Mouse (Mus musculus): Measurements from ENCODE around the gene Upk2. TPM values are rescaled to one million over a fixed set of nuclear protein-coding genes. Genes with fewer than 3 reads are reported as not detected.

The Upk2 gene
- polyA plus RNA-seq, 1 experiment: 1.4 TPM

DNA sequence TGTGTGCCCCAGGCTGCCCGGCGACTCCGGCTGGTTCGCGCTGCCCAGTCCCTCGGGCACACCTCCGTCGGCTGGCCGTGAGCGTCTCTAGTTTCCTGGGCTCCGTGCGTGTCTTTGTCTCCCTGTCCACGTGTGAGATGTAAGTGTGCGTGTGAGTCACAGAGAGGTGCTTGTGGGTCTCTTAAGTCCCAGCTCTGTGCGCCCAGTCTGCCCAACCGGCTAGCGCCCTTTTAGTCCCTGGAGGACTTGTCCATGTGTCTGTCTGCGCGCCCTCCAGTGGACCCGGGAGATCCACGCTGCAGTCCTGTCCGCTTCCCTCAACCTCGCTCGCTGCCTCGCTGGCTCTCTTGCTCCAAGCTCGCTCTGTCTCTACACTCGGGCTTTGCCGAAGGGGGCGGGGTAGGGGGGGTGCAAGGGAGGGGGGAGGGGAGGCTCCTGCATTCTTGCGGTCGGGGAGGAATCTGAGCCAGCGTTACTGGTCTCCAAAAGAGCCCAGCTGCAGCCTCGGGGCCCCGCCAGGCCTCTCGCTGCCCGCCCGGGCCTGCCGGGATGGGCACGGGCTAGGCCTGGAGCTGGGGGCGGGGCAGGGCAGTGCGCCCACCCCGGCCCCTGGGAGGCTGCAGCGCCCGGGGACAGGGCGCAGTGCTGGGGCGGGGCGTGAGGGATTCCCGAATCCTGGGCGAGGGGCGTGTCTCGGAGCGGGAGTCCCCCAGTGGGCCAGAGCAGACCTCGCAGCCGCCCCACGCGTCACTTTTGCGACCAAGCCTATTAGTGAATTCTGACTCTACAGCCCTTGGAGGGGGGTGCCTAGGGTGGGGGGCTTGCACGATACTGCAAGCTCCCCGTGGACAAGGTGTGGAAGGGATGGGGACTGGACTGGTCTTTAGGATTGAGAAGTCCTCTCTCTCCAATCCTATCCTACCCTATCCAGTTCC is 43.9 kb upstream of the Upk2 start:
- H3K36me3 ChIP-seq (ENCODE audit: control insufficient read depth, insufficient read depth, low read length): peaks cover 4% of the 10 kb centered on the region; the same call in 1 of the 2 replicates
- H3K27me3 ChIP-seq (ENCODE audit: control insufficient read depth, insufficient read depth, low read length): no peaks in the 10 kb centered on the region
- peak overlapping the region; percentile 57 for H3K27ac ChIP-seq (ENCODE audit: insufficient read depth, low read depth, low read length)
- WGBS: 9% methylated on average over 59 of the region's 59 CpGs
- H3K4me1 ChIP-seq (ENCODE audit: control insufficient read depth, insufficient read depth, insufficient read length, low read length): peaks cover 32% of the 10 kb centered on the region
- TF ChIP-seq POLR2A (IDR thresholded peaks at IDR 0.05; ENCODE audit: low read depth, low read length): no peak
- peak; percentile 56 for TF ChIP-seq CTCF (IDR thresholded peaks at IDR 0.05; ENCODE audit: extremely low read depth, insufficient read length, insufficient replicate concordance, low read depth, low read length)
- peak overlapping the region; percentile 55 for H3K4me3 ChIP-seq (ENCODE audit: low read depth, low read length)

DNA sequence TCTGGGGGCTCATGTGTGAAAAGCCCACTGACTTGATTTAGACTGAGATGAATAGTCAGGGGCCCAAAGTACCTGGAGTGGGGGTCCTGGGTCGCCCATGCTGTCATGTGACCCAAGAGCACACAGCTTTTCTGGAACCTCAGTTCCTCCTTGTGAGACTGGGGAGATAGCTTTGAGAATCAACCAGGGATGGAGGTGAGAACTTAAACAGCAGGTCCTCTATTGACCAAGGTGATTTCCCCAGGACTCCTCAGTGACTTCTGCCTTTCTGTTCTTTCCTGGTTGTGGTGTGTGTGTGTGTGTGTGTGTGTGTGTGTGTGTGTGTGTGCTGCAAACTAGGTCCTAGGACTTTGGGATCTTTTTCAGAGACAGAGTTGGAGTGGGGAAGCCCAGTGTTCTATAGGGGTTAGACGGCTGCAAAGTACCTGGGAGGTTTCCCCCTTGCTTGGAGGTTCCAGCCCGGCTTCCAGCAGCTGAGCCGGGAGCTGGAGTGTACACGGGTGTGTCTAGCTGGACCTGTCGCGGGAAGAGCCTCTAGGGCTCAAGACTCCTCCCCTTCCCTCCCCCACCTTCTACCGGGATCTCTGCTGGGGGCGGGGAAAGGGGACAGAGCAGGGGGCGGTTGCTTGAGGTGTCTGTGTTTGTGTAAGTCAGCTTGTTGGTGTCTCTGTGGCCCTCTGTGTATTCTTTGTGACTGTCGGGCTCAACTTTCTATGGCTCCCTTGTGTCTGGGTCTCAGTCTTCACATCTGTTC is 43.0 kb upstream of the Upk2 start:
- H3K27ac ChIP-seq (ENCODE audit: insufficient read depth, low read depth, low read length): peak overlapping the region; percentile 38
- peaks cover 37% of the 10 kb centered on the region for H3K4me1 ChIP-seq (ENCODE audit: control insufficient read depth, insufficient read depth, insufficient read length, low read length)
- no peak; the same call in 1 of the 2 replicates for TF ChIP-seq CTCF (IDR thresholded peaks at IDR 0.05; ENCODE audit: extremely low read depth, insufficient read length, insufficient replicate concordance, low read depth, low read length)
- TF ChIP-seq POLR2A (IDR thresholded peaks at IDR 0.05; ENCODE audit: low read depth, low read length): peak; percentile 56; the same call in 1 of the 2 replicates
- 4% methylated on average over 11 of the region's 11 CpGs for WGBS
- no peaks in the 10 kb centered on the region for H3K27me3 ChIP-seq (ENCODE audit: control insufficient read depth, insufficient read depth, low read length)
- peaks cover 3% of the 10 kb centered on the region; the same call in 1 of the 2 replicates for H3K36me3 ChIP-seq (ENCODE audit: control insufficient read depth, insufficient read depth, low read length)
- H3K4me3 ChIP-seq (ENCODE audit: low read depth, low read length): peak overlapping the region; percentile 55

DNA sequence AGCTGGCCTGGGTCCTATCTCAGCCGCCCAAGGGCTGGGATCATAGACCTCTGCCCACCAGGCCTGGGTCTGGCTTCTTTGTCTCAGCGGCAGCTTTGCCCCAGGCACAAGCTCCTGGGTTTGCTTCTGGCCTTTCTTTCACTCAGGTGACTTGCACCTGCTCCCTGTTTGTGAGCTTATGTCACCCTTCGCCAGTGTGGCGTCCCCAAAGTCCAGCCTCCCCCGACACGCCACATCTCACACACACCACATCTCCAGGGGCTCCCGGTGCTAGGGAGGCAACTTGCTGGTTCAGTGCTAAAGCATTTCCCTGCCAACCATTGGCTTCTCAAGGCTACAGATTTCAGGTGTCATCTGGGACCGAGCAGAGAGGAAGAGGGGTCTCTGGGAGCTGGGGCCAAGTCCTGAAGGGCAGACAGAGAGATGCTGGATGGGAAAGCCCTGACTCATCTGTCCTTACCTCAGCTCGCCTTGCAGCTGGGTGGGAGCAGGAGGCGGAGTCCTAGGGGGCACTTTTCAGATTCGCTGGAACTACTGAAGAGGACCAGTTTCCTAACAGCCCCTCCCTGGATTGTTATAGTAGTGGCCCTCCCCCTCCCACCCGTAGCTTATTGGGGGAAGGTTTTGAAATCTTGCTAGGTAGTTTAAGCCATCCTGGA is 42.2 kb upstream of the Upk2 start:
- H3K27ac ChIP-seq (ENCODE audit: insufficient read depth, low read depth, low read length): no peak overlapping the region
- H3K36me3 ChIP-seq (ENCODE audit: control insufficient read depth, insufficient read depth, low read length): no peaks in the 10 kb centered on the region; the same call in 1 of the 2 replicates
- peaks cover 40% of the 10 kb centered on the region for H3K4me1 ChIP-seq (ENCODE audit: control insufficient read depth, insufficient read depth, insufficient read length, low read length)
- no peak overlapping the region for H3K4me3 ChIP-seq (ENCODE audit: low read depth, low read length)
- 55% methylated on average over 12 of the region's 12 CpGs for WGBS
- H3K27me3 ChIP-seq (ENCODE audit: control insufficient read depth, insufficient read depth, low read length): no peaks in the 10 kb centered on the region
- TF ChIP-seq CTCF (IDR thresholded peaks at IDR 0.05; ENCODE audit: extremely low read depth, insufficient read length, insufficient replicate concordance, low read depth, low read length) (no peak), POLR2A (IDR thresholded peaks at IDR 0.05; ENCODE audit: low read depth, low read length) (no peak)

DNA sequence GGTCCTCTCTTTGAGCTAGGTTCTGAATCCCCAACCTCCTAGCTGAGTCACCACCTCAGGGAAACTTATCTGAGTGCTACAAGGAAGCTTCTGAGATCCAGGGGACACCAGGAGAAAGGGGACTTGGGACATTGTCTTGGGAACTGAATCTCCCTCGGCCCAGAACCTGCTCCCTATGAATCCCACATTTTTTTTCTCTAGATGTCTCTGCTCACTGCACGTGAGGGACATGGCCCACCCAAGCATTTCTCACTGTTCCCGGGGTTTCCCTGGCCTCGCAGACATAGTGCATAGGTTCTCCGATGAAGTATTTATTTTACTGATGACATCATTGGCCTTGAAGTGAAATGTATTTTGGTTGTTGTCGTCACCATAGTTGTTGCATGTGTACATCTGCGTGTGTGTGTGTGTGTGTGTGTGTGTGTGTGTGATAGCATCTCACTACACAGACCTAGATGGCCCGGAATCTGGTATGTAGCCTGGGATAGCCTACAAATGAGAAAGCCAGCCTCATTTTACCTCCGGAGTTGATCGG is 41.1 kb upstream of the Upk2 start:
- TF ChIP-seq POLR2A (IDR thresholded peaks at IDR 0.05; ENCODE audit: low read depth, low read length) (no peak), CTCF (IDR thresholded peaks at IDR 0.05; ENCODE audit: extremely low read depth, insufficient read length, insufficient replicate concordance, low read depth, low read length) (no peak)
- peaks cover 40% of the 10 kb centered on the region for H3K4me1 ChIP-seq (ENCODE audit: control insufficient read depth, insufficient read depth, insufficient read length, low read length)
- H3K27me3 ChIP-seq (ENCODE audit: control insufficient read depth, insufficient read depth, low read length): no peaks in the 10 kb centered on the region
- 55% methylated on average over 10 of the region's 10 CpGs for whole genome bisulfite sequencing
- no peak overlapping the region for H3K4me3 ChIP-seq (ENCODE audit: low read depth, low read length)
- no peaks in the 10 kb centered on the region; the same call in 1 of the 2 replicates for H3K36me3 ChIP-seq (ENCODE audit: control insufficient read depth, insufficient read depth, low read length)
- no peak overlapping the region for H3K27ac ChIP-seq (ENCODE audit: insufficient read depth, low read depth, low read length)

DNA sequence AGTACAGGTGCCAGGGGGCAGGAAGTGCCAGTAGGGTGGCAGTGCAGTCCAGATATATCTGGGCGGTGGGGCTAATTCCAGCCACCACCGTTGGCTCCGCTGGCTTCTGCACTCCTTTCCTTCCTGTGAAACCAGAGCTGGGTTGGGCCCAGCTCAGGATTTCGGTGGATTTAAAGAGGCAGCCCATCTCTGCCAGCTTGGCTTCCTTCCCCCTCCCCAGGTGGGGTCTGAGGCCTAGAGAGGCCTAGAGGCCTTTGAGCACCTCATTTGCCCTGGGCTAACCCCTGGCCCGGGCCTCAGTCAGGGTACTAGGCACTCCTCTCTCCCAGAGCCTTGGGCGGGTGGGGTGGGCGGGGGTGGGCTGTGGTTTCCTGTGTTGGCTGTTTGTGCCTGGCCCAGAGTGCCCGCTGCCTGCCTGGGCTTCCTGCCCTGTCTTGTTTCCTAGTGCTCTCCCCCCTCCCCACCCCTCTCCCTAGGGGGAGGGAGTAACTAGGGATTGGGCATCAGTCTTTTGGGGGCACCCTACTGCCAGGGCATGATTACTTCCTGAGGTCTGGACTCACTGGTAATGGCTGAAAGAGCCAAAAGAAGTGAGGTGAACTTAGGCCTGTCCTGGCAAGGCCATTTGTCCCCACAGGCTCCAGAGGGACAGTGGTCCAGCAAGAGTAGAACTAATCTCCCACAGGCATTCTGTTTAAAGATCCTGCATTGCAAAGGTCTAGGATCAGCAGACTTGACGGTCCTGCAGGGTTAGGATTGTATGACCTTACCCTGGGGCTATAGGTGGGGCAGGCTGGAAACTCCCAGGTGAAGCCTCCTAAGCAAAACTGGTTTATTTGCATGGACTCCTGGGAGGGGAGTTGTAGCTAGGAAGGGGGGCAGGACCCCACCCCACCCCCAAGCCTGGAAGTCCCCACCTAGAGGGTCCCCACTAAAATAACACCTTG is 40.4 kb upstream of the Upk2 start:
- Histone ChIP-seq H3K4me1 (ENCODE audit: control insufficient read depth, insufficient read depth, insufficient read length, low read length) (peaks cover 47% of the 10 kb centered on the region), H3K4me3 (ENCODE audit: low read depth, low read length) (no peak overlapping the region), H3K27ac (ENCODE audit: insufficient read depth, low read depth, low read length) (peak overlapping the region; percentile 37), H3K36me3 (ENCODE audit: control insufficient read depth, insufficient read depth, low read length) (no peaks in the 10 kb centered on the region), H3K27me3 (ENCODE audit: control insufficient read depth, insufficient read depth, low read length) (no peaks in the 10 kb centered on the region)
- 15% methylated on average over 9 of the region's 9 CpGs for WGBS
- TF ChIP-seq CTCF (IDR thresholded peaks at IDR 0.05; ENCODE audit: extremely low read depth, insufficient read length, insufficient replicate concordance, low read depth, low read length) (no peak), POLR2A (IDR thresholded peaks at IDR 0.05; ENCODE audit: low read depth, low read length) (no peak)
